Mouse (Mus musculus) lung, postnatal 0 days (tissue): Measurements from ENCODE around the gene Eva1c.

Experiments used
- CTCF ChIP-seq: IDR thresholded peaks from 2 replicates; pipeline ENCODE4 v1.5.1; 2016; ENCODE audit warnings: antibody characterized with exemption, mild to moderate bottlenecking
- EP300 ChIP-seq: IDR thresholded peaks from 2 replicates; pipeline ENCODE4 v1.6.1; 2016; ENCODE audit warnings: antibody characterized with exemption, mild to moderate bottlenecking, control low read depth

GRCm38 (mm10) chr16:90826457-90826856 is at the start of gene Eva1c:
- TF ChIP-seq CTCF (peak; percentile 34), EP300 (no peak)
